Mouse (Mus musculus) heart, postnatal 0 days (tissue): ENCODE data around the gene Ulk4. TPM values are rescaled to one million over a fixed set of nuclear protein-coding genes. Genes with fewer than 3 reads are reported as not detected.

Source experiments
- ATAC-seq: fragments of 200-750 bp; cut with Nextera tagmentation; 2 replicates; pipeline ENCODE4 v1.8.0; 2017; ENCODE audit warnings: low read depth, moderate number of reproducible peaks, moderate library complexity; ENCODE audit not compliant: insufficient read depth
- DNase-seq: peaks from one replicate; pipeline ENCODE4 v3.0.0-alpha.2; 2016; ENCODE audit warnings: low spot score
- H3K27ac ChIP-seq: fragments of 300-500 bp; sonication (generic); 2 replicates; pipeline ENCODE4 v1.5.1; 2014; ENCODE audit warnings: low read depth, mild to moderate bottlenecking
- H3K27me3 ChIP-seq: fragments of 300-500 bp; sonication (generic); 2 replicates; pipeline ENCODE4 v1.6.1; 2014; ENCODE audit warnings: low read length, mixed read lengths; ENCODE audit not compliant: control insufficient read depth, insufficient read depth
- H3K36me3 ChIP-seq: fragments of 300-500 bp; sonication (generic); replicated peaks from 2 replicates; pipeline ENCODE4 v1.6.1; 2014; ENCODE audit warnings: low read length, mixed read lengths; ENCODE audit not compliant: control insufficient read depth, insufficient read depth
- H3K4me1 ChIP-seq: fragments of 300-500 bp; sonication (generic); 2 replicates; pipeline ENCODE4 v1.6.1; 2014; ENCODE audit warnings: antibody characterized with exemption; ENCODE audit not compliant: control insufficient read depth, insufficient read depth
- H3K4me2 ChIP-seq: fragments of 300-500 bp; sonication (generic); 2 replicates; pipeline ENCODE4 v1.6.1; 2014; ENCODE audit warnings: low read depth, mild to moderate bottlenecking, low read length, moderate library complexity
- H3K4me3 ChIP-seq: fragments of 300-500 bp; sonication (generic); 2 replicates; pipeline ENCODE4 v1.5.1; 2014; ENCODE audit warnings: low read depth, low read length
- H3K9ac ChIP-seq: fragments of 300-500 bp; sonication (generic); replicated peaks from 2 replicates; pipeline ENCODE4 v1.6.1; 2014; ENCODE audit warnings: low read depth, low read length, mixed read lengths
- H3K9me3 ChIP-seq: fragments of 300-500 bp; sonication (generic); replicated peaks from 2 replicates; pipeline ENCODE4 v1.6.1; 2016; ENCODE audit warnings: low read length; ENCODE audit not compliant: control insufficient read depth
- CTCF ChIP-seq: IDR thresholded peaks from 2 replicates; pipeline ENCODE4 v1.5.1; 2016; ENCODE audit warnings: antibody characterized with exemption, control low read depth, low read depth
- EP300 ChIP-seq: IDR thresholded peaks from 2 replicates; pipeline ENCODE4 v1.6.1; 2016; ENCODE audit warnings: antibody characterized with exemption, low read depth
- WGBS: fragments of 180-500 bp; shearing (Covaris S2); extraction: QIAGEN DNeasy Blood & Tissue Kit; methylation state at CpG from one replicate; pipeline ENCODE4 v1.1.7; 2014; 5-methylcytosine and 5-hydroxymethylcytosine counted together
- polyA plus RNA-seq: library from polyadenylated mRNA; unstranded; fragments of >200 nt; fragmentation: Nextera tagmentation; extraction: Ambion mirVana; gene quantifications from 2 replicates; pipeline ENCODE4 v1.2.1, GENCODE M21; 2015
- total RNA-seq: library from RNA; depleted of rRNA; stranded (reverse); fragments of >200 nt; gene quantifications from 2 replicates; pipeline ENCODE4 v1.2.3, GENCODE M21; 2014; ENCODE audit warnings: low replicate concordance

Gene Ulk4
- total and polyA plus RNA-seq, 2 experiments from 2014 or later: 1.5 to 66.7 TPM

- 17% methylated on average over 10 of the region's 10 CpGs for WGBS
- TF ChIP-seq EP300 (no peak), CTCF (peak; percentile 93)
- H3K9me3 ChIP-seq: no peaks in the 10 kb centered on the region
Observed at GRCm38 (mm10) chr9:121108110-121108509, 168.9 kb downstream of the Ulk4 start.

GRCm38 (mm10) chr9:121107643-121108042 lies 169.4 kb downstream of the Ulk4 start:
- Histone ChIP-seq H3K4me3 (no peak overlapping the region), H3K27me3 (0 out of 2 replicates have a peak, but pooled peaks cover 4% of the 10 kb centered on the region), H3K9me3 (no peaks in the 10 kb centered on the region), H3K4me2 (no peak overlapping the region), H3K9ac (no peak overlapping the region), H3K4me1 (no peaks in the 10 kb centered on the region), H3K36me3 (no peaks in the 10 kb centered on the region), H3K27ac (no peak overlapping the region)
- WGBS: 47% methylated on average over 5 of the region's 5 CpGs
- DNase-seq: no peak
- TF ChIP-seq CTCF: no peak
- no peak for TF ChIP-seq EP300
- no peak for ATAC-seq

More at GRCm38 (mm10) chr9:121108110-121108509, 168.9 kb downstream of the Ulk4 start:
- ATAC-seq: 0 out of 2 replicates have a peak, but pooled peaks have one; percentile 30
- Histone ChIP-seq H3K9ac (no peak overlapping the region), H3K27me3 (0 out of 2 replicates have a peak, but pooled peaks cover 4% of the 10 kb centered on the region), H3K4me3 (no peak overlapping the region), H3K27ac (no peak overlapping the region), H3K4me1 (no peaks in the 10 kb centered on the region), H3K4me2 (no peak overlapping the region), H3K36me3 (no peaks in the 10 kb centered on the region)
- DNase-seq: peak; percentile 38

- H3K9me3 ChIP-seq: no peaks in the 10 kb centered on the region
- no peaks in the 10 kb centered on the region for H3K4me1 ChIP-seq
- H3K27ac ChIP-seq: no peak overlapping the region
- no peak overlapping the region for H3K9ac ChIP-seq
- ATAC-seq (no peak), DNase-seq (no peak)
- no peak overlapping the region for H3K4me2 ChIP-seq
- no peak overlapping the region for H3K4me3 ChIP-seq
- no peak for TF ChIP-seq EP300
- TF ChIP-seq CTCF: no peak
- WGBS: 32% methylated on average over 11 of the region's 11 CpGs
- H3K36me3 ChIP-seq: no peaks in the 10 kb centered on the region
- 0 out of 2 replicates have a peak, but pooled peaks cover 4% of the 10 kb centered on the region for H3K27me3 ChIP-seq
Observed at GRCm38 (mm10) chr9:121107101-121107500, 169.9 kb downstream of the Ulk4 start.

- Histone ChIP-seq H3K4me2 (no peak overlapping the region), H3K36me3 (no peaks in the 10 kb centered on the region), H3K4me3 (no peak overlapping the region), H3K9me3 (no peaks in the 10 kb centered on the region), H3K9ac (no peak overlapping the region), H3K4me1 (no peaks in the 10 kb centered on the region), H3K27me3 (no peaks in the 10 kb centered on the region), H3K27ac (no peak overlapping the region)
- DNase-seq (no peak), ATAC-seq (no peak)
- 81% methylated on average over 10 of the region's 10 CpGs for WGBS
- TF ChIP-seq CTCF: no peak
- no peak for TF ChIP-seq EP300
Observed at GRCm38 (mm10) chr9:121101516-121101915, 175.5 kb downstream of the Ulk4 start.

- 88% methylated on average over 10 of the region's 10 CpGs for WGBS
- Histone ChIP-seq H3K4me3 (no peak overlapping the region), H3K4me2 (no peak overlapping the region), H3K9me3 (no peaks in the 10 kb centered on the region), H3K27me3 (no peaks in the 10 kb centered on the region), H3K36me3 (no peaks in the 10 kb centered on the region), H3K27ac (no peak overlapping the region), H3K9ac (no peak overlapping the region), H3K4me1 (no peaks in the 10 kb centered on the region)
- ATAC-seq (no peak), DNase-seq (no peak)
- no peak for TF ChIP-seq CTCF
- TF ChIP-seq EP300: no peak
Observed at GRCm38 (mm10) chr9:121099453-121099852, 177.5 kb downstream of the Ulk4 start.

- 73% methylated on average over 7 of the region's 7 CpGs for WGBS
- no peak for TF ChIP-seq CTCF
- TF ChIP-seq EP300: no peak
- no peak for ATAC-seq
- no peaks in the 10 kb centered on the region for H3K36me3 ChIP-seq
- no peak overlapping the region for H3K9ac ChIP-seq
- no peak overlapping the region for H3K4me2 ChIP-seq
- no peak overlapping the region for H3K4me3 ChIP-seq
- no peaks in the 10 kb centered on the region for H3K9me3 ChIP-seq
- H3K27me3 ChIP-seq: no peaks in the 10 kb centered on the region
- no peak overlapping the region for H3K27ac ChIP-seq
- no peak for DNase-seq
- no peaks in the 10 kb centered on the region for H3K4me1 ChIP-seq
Observed at GRCm38 (mm10) chr9:121093760-121094159, 183.2 kb downstream of the Ulk4 start.
